Mouse (Mus musculus) lung, postnatal 25 days (tissue): ENCODE measurements around the gene Gm26965.

Source experiments
- DNase-seq: peaks from one replicate; pipeline ENCODE4 v3.0.0; 2022; ENCODE audit warnings: low spot score

The Gm26965 gene

DNA sequence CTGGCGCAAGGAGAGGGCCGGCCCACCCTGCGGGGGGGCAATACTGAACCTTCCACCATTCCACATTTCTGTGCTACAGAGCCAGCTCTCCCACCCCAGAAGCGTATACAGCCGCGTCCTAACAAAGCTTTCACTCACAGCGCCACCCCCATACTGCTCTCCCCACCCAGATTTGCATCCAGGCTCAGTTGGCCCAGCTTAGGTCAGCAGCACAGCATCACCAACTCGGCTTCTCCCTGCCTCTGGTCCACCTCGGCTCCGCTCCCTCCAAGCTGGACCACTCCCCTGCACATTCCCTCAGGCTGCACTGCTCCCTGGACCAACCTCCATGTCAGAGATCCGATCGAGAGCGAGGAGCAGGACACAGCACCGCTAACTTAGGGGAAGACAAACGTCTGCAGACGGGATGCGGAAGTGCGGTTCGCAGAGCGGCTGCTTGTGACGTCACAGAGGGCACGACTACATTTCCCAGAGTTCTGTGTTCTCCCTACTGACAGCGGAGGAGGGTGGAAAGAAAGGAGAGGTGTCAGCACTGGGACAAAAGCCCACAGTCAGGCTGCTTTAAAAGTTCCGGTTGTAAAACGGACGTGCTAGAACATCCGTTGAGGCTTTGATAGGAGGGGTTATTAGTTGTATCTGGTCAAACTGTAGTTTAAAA is at the start of gene Gm26965, which contains the start of gene Zfp87:
Gene Gm26965, minus strand, starts transcription at position 399 of the 658 bp plus-strand sequence.
Gene Zfp87, minus strand, starts transcription at position 425 of the 658 bp plus-strand sequence.
- peak; percentile 97 for DNase-seq

DNA sequence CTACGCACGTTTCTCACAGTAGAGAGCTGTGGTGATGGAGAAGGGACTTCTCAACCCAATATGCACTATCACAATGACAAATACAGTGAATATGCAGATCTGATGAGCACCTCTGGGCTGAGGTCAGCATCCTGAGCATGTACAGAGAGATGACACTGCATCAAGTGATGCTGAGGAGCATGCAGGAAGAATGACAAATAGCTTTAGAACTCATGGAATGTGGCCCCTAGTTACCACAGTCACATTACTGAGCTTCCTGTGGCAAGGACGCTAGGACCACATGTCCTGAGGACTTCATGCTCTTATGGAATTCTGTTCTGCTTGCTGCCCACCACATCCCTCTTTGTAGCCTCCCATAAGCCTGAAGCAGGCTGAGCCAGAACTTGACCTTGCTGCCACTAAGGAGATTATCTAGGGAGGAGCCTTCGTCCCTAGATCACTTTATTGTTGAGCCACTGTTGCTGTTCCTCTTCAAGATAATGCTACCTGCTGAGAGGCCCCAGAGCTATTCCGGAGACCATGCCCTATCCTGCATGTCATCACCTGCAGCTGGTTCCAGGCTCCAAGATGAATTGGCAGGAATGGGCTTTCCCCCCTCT is 46.7 kb upstream of the Gm26965 start:
- no peak for DNase-seq

DNA sequence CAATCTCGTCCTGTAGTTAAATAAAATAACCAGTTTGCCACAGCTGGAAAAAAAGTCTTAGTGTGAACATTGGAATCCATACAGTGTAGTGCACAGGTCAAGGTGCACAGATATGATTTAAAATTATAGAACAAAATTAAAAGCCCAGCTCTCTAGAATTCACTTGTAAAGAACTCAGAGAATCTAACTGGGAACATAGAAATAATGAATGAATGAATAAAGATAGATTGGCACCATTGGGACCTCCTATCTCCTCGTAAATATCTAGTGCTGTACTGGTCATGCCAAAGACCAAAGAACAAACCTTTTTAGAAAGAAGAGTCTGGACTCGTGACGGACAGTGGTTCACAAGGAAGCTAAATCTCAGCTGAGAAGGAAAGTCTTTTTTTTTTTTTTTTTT is 27.8 kb upstream of the Gm26965 start, which contains the start of gene Zfp748:
Gene Zfp748, minus strand, starts transcription at position 101 of the 400 bp plus-strand sequence.
- no peak for DNase-seq

DNA sequence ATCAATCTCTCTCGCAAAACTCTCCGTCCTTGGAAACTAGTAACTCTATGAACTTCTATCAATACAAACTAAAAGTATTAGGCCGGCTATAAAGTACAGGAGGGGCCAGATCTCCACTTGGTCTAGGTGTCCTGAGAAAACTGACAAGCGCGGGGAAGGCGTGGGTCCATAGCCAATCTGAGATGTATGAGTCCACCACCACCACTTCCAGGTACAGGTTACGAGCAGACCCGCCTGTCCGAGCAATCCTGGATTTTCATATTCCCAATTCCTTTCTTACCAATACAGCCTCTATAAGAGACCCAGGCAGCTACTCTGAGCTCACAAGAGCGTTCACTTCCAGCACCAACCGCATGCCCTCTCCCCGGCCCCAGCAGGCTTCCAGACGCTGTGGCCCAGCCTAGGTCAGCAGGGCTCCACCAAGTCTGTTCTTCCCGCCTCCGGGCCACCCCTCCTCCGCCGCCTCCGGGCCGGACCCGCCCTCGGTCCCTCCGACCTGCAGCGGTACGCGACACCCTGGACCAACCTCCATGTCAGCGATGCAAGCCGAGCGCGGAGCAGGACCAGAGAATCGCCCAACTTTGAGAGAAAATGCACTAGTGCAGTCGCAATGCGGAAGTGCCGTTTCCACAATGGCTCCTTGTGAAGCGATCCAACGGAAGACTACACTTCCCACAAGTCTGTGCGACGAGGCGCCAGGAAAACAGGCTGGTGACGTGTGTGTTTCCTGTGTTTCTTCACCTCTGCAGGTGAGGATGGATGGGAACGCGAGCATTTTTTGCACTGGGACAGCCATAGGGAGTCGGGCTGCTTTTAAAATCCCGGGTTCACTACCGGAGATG is 26.8 kb upstream of the Gm26965 start:
- DNase-seq: peak; percentile 91

DNA sequence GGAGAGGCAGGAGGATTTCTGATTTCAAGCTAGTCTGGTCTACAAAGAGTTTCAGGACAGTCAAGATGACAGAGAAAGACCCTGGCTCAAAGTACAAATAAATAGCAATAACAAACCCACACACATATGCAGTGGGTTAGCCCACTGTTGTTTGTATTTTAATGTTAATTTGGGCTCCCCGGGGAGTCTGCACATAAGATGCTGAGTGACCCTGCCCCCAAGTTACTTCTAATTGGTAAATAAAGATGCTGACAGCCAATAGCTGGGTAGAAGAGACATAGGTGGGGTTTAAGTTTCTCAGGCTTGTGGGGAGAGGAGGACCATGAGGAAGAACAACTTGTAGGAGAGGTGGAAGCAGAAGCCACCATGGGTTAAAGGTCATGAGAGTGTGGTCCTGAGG is 20.0 kb upstream of the Gm26965 start:
- DNase-seq: no peak

DNA sequence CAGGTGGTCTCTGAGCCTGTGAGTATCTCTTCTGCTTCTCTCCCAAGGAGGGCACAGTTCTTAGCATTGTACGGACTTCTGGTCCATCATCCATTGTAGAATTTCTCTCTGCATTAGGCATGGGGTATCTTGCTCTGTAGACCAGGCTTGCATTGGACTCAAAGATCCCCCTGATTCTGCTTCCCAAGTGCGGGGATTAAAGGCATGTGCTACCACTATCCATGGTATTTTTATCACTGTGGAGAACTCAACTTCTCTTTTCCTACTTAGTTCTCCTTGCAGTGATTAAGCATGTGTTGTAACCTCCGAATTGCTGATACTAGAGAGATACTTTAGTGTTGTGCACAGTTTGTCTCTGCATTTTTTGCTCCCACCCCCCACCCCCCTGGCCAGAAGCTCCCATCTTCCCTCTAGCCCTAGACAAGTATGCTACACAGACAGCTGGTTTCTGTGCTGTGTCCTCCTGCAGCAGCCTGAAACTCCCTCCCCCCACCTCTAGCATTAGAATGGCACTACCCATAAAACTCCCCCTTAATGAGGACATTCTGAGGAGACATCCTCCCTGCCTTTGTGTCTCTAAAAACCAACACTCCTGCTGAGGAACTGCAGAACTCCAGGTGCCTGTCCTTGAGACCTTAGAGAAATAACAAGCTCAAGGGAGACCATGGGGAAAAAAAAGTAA is 1.2 kb upstream of the Gm26965 start:
- no peak for DNase-seq

DNA sequence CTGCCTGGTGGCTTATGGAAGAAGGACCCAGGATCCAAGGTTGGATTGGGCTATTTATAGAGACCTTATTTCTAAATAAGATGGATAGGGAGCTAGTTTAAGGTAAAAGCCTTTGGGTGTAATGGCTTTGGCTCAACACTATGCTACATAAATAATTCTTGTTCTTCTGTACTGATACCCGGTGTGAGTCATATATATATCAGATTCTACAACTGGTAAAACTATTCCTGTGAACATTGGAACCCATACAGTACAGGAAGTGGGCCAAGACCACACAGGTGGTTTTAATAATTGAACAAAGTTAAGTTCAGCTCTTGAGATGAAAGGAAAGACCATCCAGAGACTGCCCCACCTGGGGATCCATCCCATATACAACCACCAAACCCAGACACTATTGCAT is 25.0 kb downstream of the Gm26965 start:
- no peak for DNase-seq

DNA sequence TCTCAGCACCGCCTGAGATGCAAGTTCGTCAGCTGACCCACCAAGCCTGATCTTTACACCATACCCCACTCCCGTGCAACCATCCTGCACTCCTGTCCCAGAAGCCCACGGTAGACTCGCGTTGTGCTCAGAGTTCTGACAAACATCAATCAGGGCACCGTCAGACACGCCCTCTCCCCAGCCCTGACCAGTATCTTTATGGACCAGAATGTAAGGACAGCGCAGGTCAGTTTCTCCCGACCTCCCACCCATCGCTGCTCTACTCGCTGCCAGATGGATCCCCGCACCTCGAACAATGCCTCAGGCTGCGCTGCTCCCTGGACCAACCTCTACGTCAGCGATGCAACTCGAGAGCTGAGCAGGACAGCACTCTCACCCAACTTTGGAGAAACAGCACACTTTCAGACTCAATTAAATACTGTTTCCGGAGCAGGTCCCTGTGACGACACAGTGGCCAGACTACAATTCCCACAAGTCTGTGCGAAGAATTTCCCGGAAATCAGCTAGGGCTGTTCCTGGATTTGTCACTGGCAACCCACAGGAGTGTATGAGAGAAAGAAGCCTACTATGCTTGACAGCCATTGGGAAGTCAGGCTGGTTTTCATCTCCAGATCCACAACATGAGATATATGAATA is 25.7 kb downstream of the Gm26965 start, which contains the start of gene Zfp58:
Gene Zfp58, minus strand, starts transcription at position 472 of the 636 bp plus-strand sequence.
- peak; percentile 92 for DNase-seq

DNA sequence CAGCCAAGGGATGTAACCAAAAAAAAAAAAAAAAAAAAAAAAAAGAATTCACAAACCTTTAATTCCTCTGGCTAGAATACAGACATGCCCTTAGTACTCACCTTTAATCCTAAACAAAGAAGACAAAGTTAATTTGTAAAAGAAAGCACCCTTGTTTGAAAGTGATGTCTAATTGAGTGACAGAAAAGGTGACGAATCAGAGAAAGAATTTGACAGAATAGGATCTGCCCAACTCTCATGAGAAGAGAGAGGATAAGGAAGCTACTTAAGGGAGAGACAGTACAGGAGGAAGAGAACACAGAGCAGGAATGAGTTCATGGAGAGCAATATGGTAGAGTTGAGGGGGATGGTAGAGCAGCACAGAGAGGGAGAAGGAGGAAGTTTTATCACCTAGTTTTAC is 30.3 kb downstream of the Gm26965 start:
- no peak for DNase-seq

DNA sequence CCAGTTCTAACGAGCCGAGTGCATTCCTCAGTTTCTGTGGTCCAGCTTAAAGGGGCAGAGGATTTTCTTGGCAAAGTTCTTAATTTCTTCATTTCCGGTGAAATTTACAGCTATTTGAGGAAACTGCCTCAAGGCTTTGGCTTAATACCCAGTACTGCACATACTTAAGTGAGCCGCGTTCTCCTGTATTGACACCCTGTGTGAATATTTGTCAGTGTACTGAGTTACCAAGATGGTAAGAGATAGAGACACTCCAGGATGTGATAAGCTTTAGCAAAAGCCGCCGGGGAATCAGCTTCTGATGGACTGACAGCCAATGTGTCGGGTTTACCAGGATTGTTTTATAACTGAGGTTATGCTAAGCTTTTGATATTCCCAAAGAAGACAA is 41.5 kb downstream of the Gm26965 start:
- no peak for DNase-seq

DNA sequence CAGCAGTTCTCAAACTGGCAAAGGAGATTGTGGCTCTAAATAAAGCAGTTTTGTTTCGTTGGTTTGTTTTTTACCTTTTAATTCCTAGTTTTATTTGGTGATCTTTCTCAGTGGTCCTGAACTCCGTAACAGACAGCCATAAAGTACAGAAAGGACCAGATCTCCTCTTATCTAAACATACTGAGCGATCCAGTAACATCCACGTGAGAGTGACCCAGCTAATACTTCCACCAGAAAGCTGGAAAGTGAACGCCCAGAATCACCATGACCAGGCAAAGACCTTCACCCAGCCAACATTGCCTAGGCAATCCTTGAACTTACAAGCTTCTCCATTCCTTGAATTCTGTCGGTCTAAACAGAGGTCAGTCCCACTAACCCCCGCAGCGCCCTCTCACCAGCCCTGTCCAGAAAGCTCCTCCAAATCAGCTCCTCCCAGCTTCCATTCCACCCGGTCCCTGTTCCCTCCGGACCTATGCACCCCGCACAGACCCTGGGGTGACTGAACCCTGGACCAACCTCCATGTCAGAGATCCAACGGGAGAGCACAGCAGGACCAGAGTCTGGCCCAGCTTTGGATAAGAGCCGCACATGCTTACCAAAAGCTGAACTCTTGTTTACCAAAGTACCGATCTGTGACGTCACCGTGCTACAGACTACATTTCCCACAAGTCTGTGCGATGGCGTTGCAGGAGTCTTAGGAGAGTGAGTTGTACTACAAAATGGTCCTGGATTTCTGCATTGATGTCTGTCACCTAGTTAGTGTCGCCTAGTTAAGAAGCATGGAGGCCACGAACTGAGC is 42.1 kb downstream of the Gm26965 start, which contains the start of gene Zfp874b:
Gene Zfp874b, minus strand, starts transcription at position 634 of the 799 bp plus-strand sequence.
- peak; percentile 94 for DNase-seq

DNA sequence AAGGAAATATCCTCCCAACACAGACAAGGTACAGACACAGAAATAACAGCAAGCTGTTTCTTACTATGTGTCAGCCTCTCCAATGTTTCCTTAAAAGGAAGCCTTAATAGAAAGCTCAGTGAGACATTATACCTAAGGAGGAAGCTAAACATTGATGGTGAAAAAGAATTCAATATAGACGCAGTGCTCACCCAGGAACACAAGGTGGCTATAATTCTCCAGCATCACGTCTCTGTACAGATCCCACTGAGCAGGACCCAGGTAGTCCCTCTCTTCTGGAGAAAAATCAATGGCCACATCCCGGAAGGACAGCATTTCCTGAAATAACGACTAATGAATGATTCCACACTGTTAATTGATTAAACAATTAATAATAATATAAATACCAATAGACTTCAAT is 44.4 kb downstream of the Gm26965 start:
- no peak for DNase-seq

DNA sequence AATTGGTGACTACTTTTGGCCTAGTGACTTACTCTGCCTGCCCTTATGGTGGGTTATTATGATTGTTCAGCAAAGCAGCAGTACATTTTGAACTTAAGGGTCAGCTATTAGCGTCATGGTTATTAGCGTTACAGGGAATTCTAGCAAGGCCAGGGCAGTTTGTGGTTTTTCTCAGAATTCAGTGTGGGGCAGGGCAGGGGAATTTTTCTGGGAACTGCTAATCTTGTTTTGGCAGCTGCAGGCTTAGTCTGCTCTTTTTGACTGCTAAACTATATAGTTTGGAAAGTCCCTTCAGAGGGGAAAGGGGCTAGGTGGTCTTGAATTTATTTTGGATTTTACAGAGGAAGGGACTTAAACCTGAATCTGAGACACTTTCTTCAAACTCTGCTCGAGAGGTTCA is 56.7 kb downstream of the Gm26965 start:
- no peak for DNase-seq

DNA sequence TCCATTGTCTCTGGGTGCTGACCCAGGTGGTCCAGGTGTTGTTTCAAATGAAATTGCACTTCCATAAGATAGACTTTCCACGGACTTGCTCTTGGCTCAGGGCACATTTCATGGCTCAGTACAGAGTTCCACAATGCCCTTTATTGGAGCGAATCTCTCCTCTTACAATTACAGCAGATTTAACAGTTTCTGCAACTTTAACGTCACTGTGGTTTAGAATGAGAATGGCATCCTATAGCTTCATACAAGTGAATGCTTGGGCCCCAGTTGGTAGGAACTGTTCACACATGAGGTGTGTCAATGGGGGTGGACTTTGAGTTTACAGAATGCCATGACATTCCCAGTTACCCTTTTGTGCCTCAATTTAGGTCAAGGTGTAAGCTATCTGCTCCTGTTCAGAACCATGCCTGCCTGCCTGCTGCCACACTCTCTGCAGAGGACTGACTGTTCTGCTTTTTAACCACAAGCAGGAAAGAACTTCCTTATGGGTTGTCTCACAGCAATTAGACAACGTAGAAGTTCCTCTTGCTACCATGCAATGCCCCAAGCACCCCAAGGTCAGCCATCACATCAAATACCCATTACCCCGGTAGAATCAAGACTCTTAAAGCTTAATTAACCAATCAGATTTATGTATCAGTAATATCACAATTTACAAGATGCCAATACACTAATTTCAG is 62.3 kb downstream of the Gm26965 start:
- peak; percentile 19 for DNase-seq

DNA sequence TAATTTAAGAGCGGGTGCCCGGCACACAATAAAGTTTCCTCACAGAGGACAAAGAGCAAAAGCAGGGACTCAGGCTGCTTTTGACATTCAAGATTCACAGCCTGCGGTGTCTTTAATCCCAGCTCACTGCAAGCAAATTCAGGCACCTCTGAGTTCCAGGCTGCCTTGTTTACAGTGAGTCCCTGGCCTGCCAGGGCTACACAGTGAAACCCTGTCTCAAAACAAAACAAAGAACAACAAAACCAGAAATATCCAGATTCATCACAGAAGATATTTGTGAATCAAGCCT is 74.0 kb downstream of the Gm26965 start:
- DNase-seq: no peak

DNA sequence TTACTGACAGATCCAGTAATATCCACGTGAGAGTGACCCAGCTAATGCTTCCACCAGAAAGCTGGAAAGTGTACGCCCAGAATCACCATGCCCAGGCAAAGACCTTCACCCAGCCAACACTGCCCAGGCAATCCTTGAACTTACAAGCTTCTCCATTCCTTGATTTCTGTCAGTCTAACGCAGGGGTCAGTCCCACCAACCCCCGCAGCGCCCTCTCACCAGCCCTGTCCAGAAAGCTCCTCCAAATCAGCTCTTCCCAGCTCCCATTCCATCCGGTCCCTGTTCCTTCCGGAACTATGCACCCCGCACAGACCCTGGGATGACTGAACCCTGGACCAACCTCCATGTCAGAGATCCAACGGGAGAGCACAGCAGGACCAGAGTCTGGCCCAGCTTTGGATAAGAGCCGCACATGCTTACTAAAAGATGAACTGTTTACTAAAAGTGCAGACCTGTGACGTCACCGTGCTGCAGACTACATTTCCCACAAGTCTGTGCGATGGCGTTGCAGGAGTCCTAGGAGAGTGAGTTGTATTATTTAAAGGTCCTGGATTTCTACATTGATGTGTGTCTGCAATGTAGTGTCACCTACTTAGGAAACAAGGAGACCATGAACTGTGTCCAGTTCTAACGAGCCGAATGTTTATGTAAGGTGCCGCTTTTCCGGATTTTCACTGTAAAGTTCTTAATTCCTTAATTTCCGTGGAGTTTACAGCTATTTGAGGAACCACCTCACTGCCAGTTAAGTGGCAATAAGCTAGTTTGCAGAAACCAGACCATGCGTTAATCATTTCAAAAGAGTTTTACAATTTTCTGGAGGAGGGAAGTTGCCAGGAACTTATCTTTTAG is 74.6 kb downstream of the Gm26965 start, which contains the start of gene Zfp874a:
Gene Zfp874a, minus strand, starts transcription at position 453 of the 849 bp plus-strand sequence.
- DNase-seq: peak; percentile 94
